8 mouse cellular contexts compared by ENCODE assay signal in genomic region chr7:110121162-110121515, GRCm38 (mm10). TPM values are rescaled to one million over a fixed set of nuclear protein-coding genes. Genes with fewer than 3 reads are reported as not detected.
DNase-seq lines count a peak whose midpoint lies in the region; ATAC-seq and TF ChIP-seq lines count a peak whose summit lies in the region.

No protein-coding gene starts in this region.

- no peak for ATAC-seq in forebrain, embryonic 13.5 days
- ATAC-seq in liver, embryonic 15.5 days (ENCODE audit: insufficient read depth): no peak

- no peak for DNase-seq in heart, embryonic 10.5 days (ENCODE audit: low spot score)
- DNase-seq in heart, adult 11 months: no peak
- DNase-seq in CH12.LX (ENCODE audit: extremely low read depth): no peak
- DNase-seq in retina, embryonic 14.5 days (ENCODE audit: low spot score): no peak
- no peak for DNase-seq in right cerebral cortex, postnatal 36 days (ENCODE audit: low spot score in 2 of 2)
- no peak for DNase-seq in embryo, embryonic 10.5 days (ENCODE audit: low spot score)

- TF ChIP-seq CTCF in CH12.LX (conservative IDR thresholded peaks at IDR 0.05 in 1 of 2, IDR thresholded peaks at IDR 0.05 in 1 of 2; ENCODE audit: low read depth in 2 of 2, low read length in 2 of 2): no peak

- dilution Hi-C loops in CH12.LX (cut with MboI; ENCODE audit: extremely low pct_ligation_motif_present, extremely low pct_unique_long_range_greater_than_20kb, low sequenced_read_pairs): no loop called here

- in situ Hi-C loops in CH12.LX (cut with MboI; ENCODE audit: low pct_ligation_motif_present, low pct_unique_long_range_greater_than_20kb, low sequenced_read_pairs): no loop called here

- H3K79me2 ChIP-seq in CH12.LX (replicated peaks; ENCODE audit: control insufficient read depth, extremely low read depth, insufficient read depth, poor library complexity, severe bottlenecking): peaks cover 34% of the 10 kb centered on the region

- no peak for TF ChIP-seq RAD21 in CH12.LX (IDR thresholded peaks at IDR 0.05; ENCODE audit: low read depth, low read length)

- 4% methylated on average over 9 of the region's 9 CpGs for WGBS in heart, embryonic 10.5 days
- WGBS in forebrain, embryonic 13.5 days: 3% methylated on average over 9 of the region's 9 CpGs
- 3% methylated on average over 9 of the region's 9 CpGs for WGBS in liver, embryonic 15.5 days (ENCODE audit: insufficient replicate concordance)

- peaks cover 3% of the 10 kb centered on the region for H3K36me3 ChIP-seq in heart, embryonic 10.5 days
- no peaks in the 10 kb centered on the region for H3K36me3 ChIP-seq in CH12.LX (replicated peaks in 1 of 2; ENCODE audit: control insufficient read depth in 1 of 2, insufficient read depth in 1 of 2, low read length in 1 of 2)
- no peaks in the 10 kb centered on the region for H3K36me3 ChIP-seq in forebrain, embryonic 13.5 days (ENCODE audit: poor library complexity, severe bottlenecking)
- H3K36me3 ChIP-seq in liver, embryonic 15.5 days (replicated peaks): peaks cover under 1% of the 10 kb centered on the region

- peak overlapping the region; percentile 99 for H3K27ac ChIP-seq in heart, embryonic 10.5 days
- H3K27ac ChIP-seq in CH12.LX (ENCODE audit: insufficient read depth, low read depth): no peak overlapping the region
- H3K27ac ChIP-seq in forebrain, embryonic 13.5 days: peak overlapping the region; percentile 63; the same call in 1 of the 2 replicates
- peak overlapping the region; percentile 87 for H3K27ac ChIP-seq in liver, embryonic 15.5 days (replicated peaks)

- H3K4me3 ChIP-seq in heart, embryonic 10.5 days: peak overlapping the region; percentile 95
- peak overlapping the region; percentile 69 to 97 (median 85) for H3K4me3 ChIP-seq in CH12.LX (replicated peaks in 1 of 3; ENCODE audit: low read depth in 2 of 3, low read length in 2 of 3, poor library complexity in 1 of 3)
- H3K4me3 ChIP-seq in forebrain, embryonic 13.5 days: peak overlapping the region; percentile 96
- H3K4me3 ChIP-seq in liver, embryonic 15.5 days (replicated peaks): peak overlapping the region; percentile 99

- peak overlapping the region; percentile 27; the same call in 1 of the 2 replicates for H3K9ac ChIP-seq in CH12.LX (ENCODE audit: insufficient read depth, low read depth)
- H3K9ac ChIP-seq in forebrain, embryonic 13.5 days: peak overlapping the region; percentile 88
- peak overlapping the region; percentile 88 for H3K9ac ChIP-seq in liver, embryonic 15.5 days

- H3K4me1 ChIP-seq in heart, embryonic 10.5 days: peaks cover 43% of the 10 kb centered on the region
- peaks cover 0 to 20% of the 10 kb centered on the region in 2 experiments; a peak in 2 of 4 replicates for H3K4me1 ChIP-seq in CH12.LX (ENCODE audit: control insufficient read depth in 1 of 2, insufficient read depth in 2 of 2)
- H3K4me1 ChIP-seq in forebrain, embryonic 13.5 days: peaks cover 21% of the 10 kb centered on the region
- H3K4me1 ChIP-seq in liver, embryonic 15.5 days (replicated peaks): peaks cover 35% of the 10 kb centered on the region

- no peaks in the 10 kb centered on the region for H3K9me3 ChIP-seq in heart, embryonic 10.5 days
- no peaks in the 10 kb centered on the region for H3K9me3 ChIP-seq in CH12.LX (replicated peaks; ENCODE audit: low read length)
- no peaks in the 10 kb centered on the region for H3K9me3 ChIP-seq in forebrain, embryonic 13.5 days (replicated peaks)
- H3K9me3 ChIP-seq in liver, embryonic 15.5 days (replicated peaks): no peaks in the 10 kb centered on the region

- TF ChIP-seq POLR2A in CH12.LX (IDR thresholded peaks at IDR 0.05; ENCODE audit: low read depth, low read length): no peak

- H3K27me3 ChIP-seq in heart, embryonic 10.5 days (ENCODE audit: insufficient read depth, poor library complexity, severe bottlenecking): no peaks in the 10 kb centered on the region
- H3K27me3 ChIP-seq in CH12.LX (replicated peaks): no peaks in the 10 kb centered on the region
- no peaks in the 10 kb centered on the region for H3K27me3 ChIP-seq in forebrain, embryonic 13.5 days
- no peaks in the 10 kb centered on the region for H3K27me3 ChIP-seq in liver, embryonic 15.5 days

- TF ChIP-seq EP300 in CH12.LX (IDR thresholded peaks at IDR 0.05; ENCODE audit: low read length): no peak

- H3K4me2 ChIP-seq in CH12.LX (ENCODE audit: insufficient read depth, low read depth, poor library complexity, severe bottlenecking): peak overlapping the region; percentile 96
- H3K4me2 ChIP-seq in forebrain, embryonic 13.5 days: peak overlapping the region; percentile 67
- H3K4me2 ChIP-seq in liver, embryonic 15.5 days: peak overlapping the region; percentile 85

TF ChIP-seq in CH12.LX, 34 proteins besides CTCF, POLR2A, EP300 and RAD21:
- TF ChIP-seq ZNF384 (IDR thresholded peaks at IDR 0.05; ENCODE audit: low read depth, low read length): peak; percentile 57
- 0 out of 2 replicates have a peak, but pooled peaks have one; percentile 10 for TF ChIP-seq MAX (IDR thresholded peaks at IDR 0.05; ENCODE audit: low read length)
- no peak for TF ChIP-seq USF2 (conservative IDR thresholded peaks at IDR 0.05; ENCODE audit: low read depth, low read length)

RNA-seq across cellular contexts. Expression of gene Wee1, which starts 0.7 kb away (rescaled TPM):
- polyA plus RNA-seq in heart, embryonic 10.5 days (2016; fragmentation: Nextera tagmentation; extraction: Ambion mirVana): 25.1 and 29.0 TPM in 2 replicates
- total RNA-seq in CH12.LX (2012; rRNA removed) (10.1 and 12.3 TPM in 2 replicates), CH12.LX (2014; rRNA removed) (12.2 and 14.2 TPM in 2 replicates)
- 26.9 and 30.3 TPM in 2 replicates for polyA plus RNA-seq in CH12.LX (2012; ENCODE audit: insufficient read length, low read depth)
- polyA plus RNA-seq in forebrain, embryonic 13.5 days (2015; fragmentation: Nextera tagmentation; extraction: Ambion mirVana): 16.2 and 17.7 TPM in 2 replicates
- 9.0 and 9.1 TPM in 2 replicates for polyA plus RNA-seq in liver, embryonic 15.5 days (2015; fragmentation: Nextera tagmentation; extraction: Ambion mirVana)

Comparison
In these comparisons a context has a peak if more than half of its experiments do, and no peak if none do; other contexts are left out.
1. H3K9ac ChIP-seq: peak in every context shown above with its lines; median percentile 88 in forebrain, embryonic 13.5 days; 88 in liver, embryonic 15.5 days; 27 in CH12.LX.